Mouse (Mus musculus) thymus, adult 2 months (tissue): ENCODE data around the gene Calm5.

Experiments
- CTCF ChIP-seq: fragments of 200-500 bp; IDR thresholded peaks from 2 replicates; pipeline ENCODE4 v1.5.1; 2012; ENCODE audit warnings: mild to moderate bottlenecking, control low read depth, low read length, moderate library complexity, borderline replicate concordance; ENCODE audit not compliant: control insufficient read depth, poor library complexity, insufficient read depth; ENCODE audit errors: extremely low read depth
- POLR2A ChIP-seq: fragments of 200-500 bp; IDR thresholded peaks from 2 replicates; pipeline ENCODE4 v1.6.1; 2012; ENCODE audit warnings: mild to moderate bottlenecking, low read length, control low read depth, moderate library complexity; ENCODE audit not compliant: control insufficient read depth, poor library complexity, insufficient read depth; ENCODE audit errors: extremely low read depth

DNA sequence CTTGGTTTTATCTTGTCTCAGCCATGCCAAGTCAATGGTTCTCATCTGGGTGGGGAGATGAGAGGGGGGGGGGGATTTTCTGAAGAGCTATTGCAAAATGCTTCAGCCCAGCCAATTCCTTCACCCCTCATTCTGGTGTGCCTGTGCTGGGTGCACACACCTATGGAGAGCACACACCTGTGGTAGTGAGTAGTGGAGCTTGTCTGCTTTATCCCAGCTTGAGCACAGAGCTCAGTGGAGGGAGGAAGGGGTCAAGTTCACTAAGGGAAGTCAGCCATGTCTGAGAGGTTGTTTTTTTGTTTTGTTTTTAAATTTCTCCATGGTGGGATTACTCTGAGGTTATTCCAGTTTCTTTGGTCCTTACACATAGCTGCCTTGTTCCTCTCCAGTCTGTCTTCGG lies 2.3 kb downstream of the Calm5 start:
- TF ChIP-seq CTCF, result no peak
- TF ChIP-seq POLR2A, result no peak
